Comparison of ENCODE assay signal across 18 mouse cellular contexts in genomic region chr16:45025321-45025720, GRCm38 (mm10).
DNase-seq lines count a peak whose midpoint lies in the region; ATAC-seq lines count a peak whose summit lies in the region.
"Had no signal": no experiment of that assay in that cellular context is flagged by ENCODE, and none has a peak within 500 bp of the region (broad histone marks: within the 10 kb centered on the region; RNA-seq: fewer than 3 reads in every experiment).

No protein-coding gene starts in this region.

- H3K27me3 ChIP-seq in liver, embryonic 11.5 days (replicated peaks; ENCODE audit: control insufficient read depth, insufficient read depth, low read length): no peaks in the 10 kb centered on the region
- H3K27me3 ChIP-seq in limb, embryonic 10.5 days (ENCODE audit: low read depth, poor library complexity, severe bottlenecking): no peaks in the 10 kb centered on the region
- H3K27me3 ChIP-seq in neural tube, embryonic 15.5 days (replicated peaks): no peaks in the 10 kb centered on the region
- no peaks in the 10 kb centered on the region for H3K27me3 ChIP-seq in midbrain, embryonic 14.5 days (ENCODE audit: control insufficient read depth, insufficient read depth, low read length)
- H3K27me3 ChIP-seq: embryonic facial prominence, embryonic 15.5 days; forebrain, embryonic 15.5 days; intestine, embryonic 15.5 days; lung, embryonic 15.5 days had no signal

- H3K4me1 ChIP-seq in liver, embryonic 11.5 days (replicated peaks; ENCODE audit: control insufficient read depth, insufficient read depth, low read length): peaks cover 4% of the 10 kb centered on the region; the same call in 1 of the 2 replicates
- no peaks in the 10 kb centered on the region for H3K4me1 ChIP-seq in limb, embryonic 10.5 days
- no peaks in the 10 kb centered on the region for H3K4me1 ChIP-seq in neural tube, embryonic 15.5 days
- no peaks in the 10 kb centered on the region for H3K4me1 ChIP-seq in midbrain, embryonic 14.5 days (ENCODE audit: control insufficient read depth, insufficient read depth, low read length)
- H3K4me1 ChIP-seq: embryonic facial prominence, embryonic 15.5 days; forebrain, embryonic 15.5 days; intestine, embryonic 15.5 days; lung, embryonic 15.5 days had no signal

- peak overlapping the region; percentile 13; the same call in 1 of the 2 replicates for H3K4me2 ChIP-seq in liver, embryonic 11.5 days
- H3K4me2 ChIP-seq in neural tube, embryonic 15.5 days: no peak overlapping the region
- H3K4me2 ChIP-seq in midbrain, embryonic 14.5 days (ENCODE audit: low read length): no peak overlapping the region
- H3K4me2 ChIP-seq: embryonic facial prominence, embryonic 15.5 days; forebrain, embryonic 15.5 days; intestine, embryonic 15.5 days; lung, embryonic 15.5 days had no signal

- 28% methylated on average over 6 of the region's 6 CpGs for WGBS in liver, embryonic 11.5 days
- 77% methylated on average over 6 of the region's 6 CpGs for WGBS in limb, embryonic 10.5 days
- WGBS in neural tube, embryonic 15.5 days: 85% methylated on average over 6 of the region's 6 CpGs
- WGBS in midbrain, embryonic 14.5 days: 87% methylated on average over 6 of the region's 6 CpGs

- H3K36me3 ChIP-seq in liver, embryonic 11.5 days (ENCODE audit: control insufficient read depth, insufficient read depth, low read length): no peaks in the 10 kb centered on the region
- H3K36me3 ChIP-seq in limb, embryonic 10.5 days: no peaks in the 10 kb centered on the region
- no peaks in the 10 kb centered on the region for H3K36me3 ChIP-seq in neural tube, embryonic 15.5 days
- H3K36me3 ChIP-seq in midbrain, embryonic 14.5 days (ENCODE audit: control insufficient read depth, insufficient read depth, low read length): no peaks in the 10 kb centered on the region
- H3K36me3 ChIP-seq: embryonic facial prominence, embryonic 15.5 days; forebrain, embryonic 15.5 days; intestine, embryonic 15.5 days; lung, embryonic 15.5 days had no signal

- H3K27ac ChIP-seq in liver, embryonic 11.5 days (ENCODE audit: low read depth, low read length): no peak overlapping the region
- no peak overlapping the region for H3K27ac ChIP-seq in limb, embryonic 10.5 days
- no peak overlapping the region for H3K27ac ChIP-seq in neural tube, embryonic 15.5 days (replicated peaks)
- H3K27ac ChIP-seq in midbrain, embryonic 14.5 days (replicated peaks; ENCODE audit: low read depth, low read length): no peak overlapping the region
- H3K27ac ChIP-seq: embryonic facial prominence, embryonic 15.5 days; forebrain, embryonic 15.5 days; intestine, embryonic 15.5 days; lung, embryonic 15.5 days had no signal

- H3K4me3 ChIP-seq in liver, embryonic 11.5 days (ENCODE audit: low read depth, low read length): no peak overlapping the region
- H3K4me3 ChIP-seq in limb, embryonic 10.5 days: no peak overlapping the region
- H3K4me3 ChIP-seq in neural tube, embryonic 15.5 days (replicated peaks): no peak overlapping the region
- no peak overlapping the region for H3K4me3 ChIP-seq in midbrain, embryonic 14.5 days (replicated peaks; ENCODE audit: low read depth, low read length)
- H3K4me3 ChIP-seq: embryonic facial prominence, embryonic 15.5 days; forebrain, embryonic 15.5 days; intestine, embryonic 15.5 days; lung, embryonic 15.5 days had no signal

- peak; percentile 92 for ATAC-seq in liver, embryonic 11.5 days (replicated peaks; ENCODE audit: low FRiP score)
- ATAC-seq in neural tube, embryonic 15.5 days (ENCODE audit: low FRiP score): no peak
- no peak for ATAC-seq in midbrain, embryonic 14.5 days (ENCODE audit: low FRiP score, low TSS enrichment)
- ATAC-seq: forebrain, embryonic 15.5 days; intestine, embryonic 15.5 days; midbrain, embryonic 16.5 days had no signal

- no peaks in the 10 kb centered on the region for H3K9me3 ChIP-seq in liver, embryonic 11.5 days (ENCODE audit: control insufficient read depth, low read length)
- no peaks in the 10 kb centered on the region for H3K9me3 ChIP-seq in limb, embryonic 10.5 days (replicated peaks)
- H3K9me3 ChIP-seq in neural tube, embryonic 15.5 days (replicated peaks): no peaks in the 10 kb centered on the region
- no peaks in the 10 kb centered on the region for H3K9me3 ChIP-seq in midbrain, embryonic 14.5 days (ENCODE audit: control insufficient read depth, low read length)
- H3K9me3 ChIP-seq: embryonic facial prominence, embryonic 15.5 days; forebrain, embryonic 15.5 days; intestine, embryonic 15.5 days; lung, embryonic 15.5 days had no signal

- H3K9ac ChIP-seq in liver, embryonic 11.5 days (ENCODE audit: low read depth, low read length): no peak overlapping the region
- no peak overlapping the region for H3K9ac ChIP-seq in neural tube, embryonic 15.5 days (replicated peaks)
- no peak overlapping the region for H3K9ac ChIP-seq in midbrain, embryonic 14.5 days (replicated peaks; ENCODE audit: low read length)
- H3K9ac ChIP-seq: embryonic facial prominence, embryonic 15.5 days; forebrain, embryonic 15.5 days; intestine, embryonic 15.5 days; lung, embryonic 15.5 days had no signal

- DNase-seq in spleen, postnatal 36 days (ENCODE audit: low spot score in 2 of 2): peak; percentile 8 to 26
- DNase-seq in spleen, adult 12 weeks (ENCODE audit: low spot score): no peak
- DNase-seq in liver, embryonic 11.5 days (ENCODE audit: low spot score): no peak
- DNase-seq in naive thymus-derived CD4-positive, alpha-beta T cell, adult 2 months (ENCODE audit: low read depth): peak; percentile 81
- no peak for DNase-seq in limb, embryonic 10.5 days (ENCODE audit: low spot score)
- DNase-seq in midbrain, embryonic 14.5 days: no peak
- DNase-seq in embryo, embryonic 10.5 days (ENCODE audit: low spot score): no peak
- DNase-seq: adrenal gland, postnatal 36 days; cerebellum, postnatal 10 days; gastrocnemius, postnatal 25 days; kidney, postnatal 4 days; right cerebral cortex, postnatal 4 days had no signal

Comparison
In these comparisons a context has a peak if more than half of its experiments do, and no peak if none do; other contexts are left out.
1. DNase-seq: peak in spleen, postnatal 36 days (2 of 2) and naive thymus-derived CD4-positive, alpha-beta T cell, adult 2 months (single experiment); none in spleen, adult 12 weeks (single experiment), liver, embryonic 11.5 days (single experiment), limb, embryonic 10.5 days (single experiment), midbrain, embryonic 14.5 days (single experiment) and embryo, embryonic 10.5 days (single experiment).